Mouse (Mus musculus): ENCODE data around the gene Fignl2. TPM values are rescaled to one million over a fixed set of nuclear protein-coding genes. Genes with fewer than 3 reads are reported as not detected.
A peak's percentile ranks its signal among the peaks of the same experiment; 100 is the strongest.

The Fignl2 gene
- total RNA-seq, 2 experiments from 2014 or later: 1.1 to 1.2 TPM

DNA sequence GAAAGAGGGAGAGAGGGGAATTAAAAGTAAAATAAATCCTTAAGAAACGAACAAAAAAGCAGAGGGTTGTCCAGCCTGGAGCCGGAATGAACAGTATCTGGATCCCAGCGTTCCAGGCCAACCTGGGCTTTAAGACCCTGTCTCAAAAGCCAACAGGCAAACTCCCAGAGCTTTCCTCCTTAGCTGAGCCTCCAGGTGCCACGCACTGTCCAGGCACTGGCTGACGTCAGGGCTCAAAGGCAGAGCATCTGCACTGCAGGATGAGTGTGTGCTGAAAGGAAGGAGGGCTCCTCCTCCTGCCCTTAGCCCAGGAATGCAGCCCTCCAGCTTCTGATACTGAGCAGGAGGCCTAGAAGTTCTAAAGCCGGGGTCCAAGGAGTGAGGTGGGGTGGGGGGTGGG, 15.6 kb upstream of the Fignl2 start:
- no peak for DNase-seq

DNA sequence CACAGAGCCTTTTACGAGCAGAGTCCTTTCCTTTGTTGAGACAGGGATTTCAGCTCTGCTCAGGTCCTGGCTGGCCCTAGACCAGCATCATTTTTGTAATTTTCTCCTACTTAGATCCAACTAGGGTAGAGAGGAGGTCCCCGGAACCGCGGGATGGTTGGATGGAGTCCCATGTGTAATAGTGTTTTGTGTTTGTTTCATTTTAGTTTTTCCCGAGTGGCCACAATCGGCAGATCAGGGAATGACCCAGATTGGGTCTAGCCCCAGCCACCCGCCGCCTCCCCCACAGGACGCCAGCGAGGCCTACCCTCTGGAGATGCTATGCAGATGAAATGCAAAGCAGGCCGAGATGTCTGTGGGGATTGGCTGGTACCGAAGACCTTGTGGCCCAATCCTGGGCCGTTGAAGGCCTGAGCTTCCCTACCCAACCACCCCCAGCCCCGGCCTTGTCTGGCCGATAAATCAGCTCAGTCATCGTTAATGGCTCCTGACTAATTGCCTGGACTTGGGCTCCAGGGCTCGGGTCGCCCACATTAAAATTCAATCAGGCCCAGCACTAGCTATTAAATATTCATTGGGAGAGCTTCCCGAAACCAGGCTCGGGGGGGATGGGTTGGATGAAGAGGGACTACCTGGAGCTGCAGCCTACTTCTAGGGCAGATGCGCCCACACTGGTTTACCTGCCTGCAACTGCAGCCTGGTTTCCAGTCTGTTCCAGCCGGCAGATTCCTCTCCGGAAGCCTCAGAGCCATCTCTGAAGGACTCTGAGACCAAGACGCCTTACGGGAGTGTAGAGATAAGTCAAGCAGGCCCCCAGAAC, 14.7 kb upstream of the Fignl2 start:
- peak in 1 of 2 experiments; percentile 65 for DNase-seq

DNA sequence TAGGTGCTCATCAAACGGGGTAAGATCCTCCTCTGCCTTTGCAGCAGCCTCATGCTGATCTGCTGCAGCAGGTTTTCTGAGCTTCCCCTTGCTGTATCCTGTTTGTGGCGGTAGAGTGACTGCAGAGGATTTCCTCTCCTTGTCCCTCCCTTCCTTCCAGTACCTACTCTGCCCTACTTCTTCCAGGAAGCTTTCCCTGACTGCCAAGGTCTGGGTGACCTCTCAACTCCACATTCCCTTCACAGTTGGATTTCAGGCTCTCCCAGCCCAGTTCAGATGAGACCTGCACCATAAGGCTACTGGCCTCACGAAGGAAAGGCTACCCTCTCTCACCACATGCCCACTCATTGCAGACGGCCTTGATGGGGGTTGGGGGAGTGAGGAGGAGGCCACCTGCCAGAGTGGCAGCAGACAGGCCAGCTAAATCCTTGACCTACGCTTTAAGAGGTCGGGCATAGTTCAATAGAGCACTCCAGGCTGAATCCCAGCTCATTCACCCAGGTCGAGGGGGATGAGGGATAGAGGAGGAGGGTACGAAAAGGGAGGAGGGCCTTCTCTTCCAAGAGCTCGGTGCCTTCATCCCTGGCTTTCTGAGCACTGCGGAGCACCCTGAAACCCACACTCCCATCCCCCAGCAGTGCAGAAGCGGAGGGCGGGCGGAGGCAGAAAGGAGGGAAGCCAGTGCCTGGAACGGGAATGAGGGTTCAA, 13.9 kb upstream of the Fignl2 start:
- no peak for DNase-seq

DNA sequence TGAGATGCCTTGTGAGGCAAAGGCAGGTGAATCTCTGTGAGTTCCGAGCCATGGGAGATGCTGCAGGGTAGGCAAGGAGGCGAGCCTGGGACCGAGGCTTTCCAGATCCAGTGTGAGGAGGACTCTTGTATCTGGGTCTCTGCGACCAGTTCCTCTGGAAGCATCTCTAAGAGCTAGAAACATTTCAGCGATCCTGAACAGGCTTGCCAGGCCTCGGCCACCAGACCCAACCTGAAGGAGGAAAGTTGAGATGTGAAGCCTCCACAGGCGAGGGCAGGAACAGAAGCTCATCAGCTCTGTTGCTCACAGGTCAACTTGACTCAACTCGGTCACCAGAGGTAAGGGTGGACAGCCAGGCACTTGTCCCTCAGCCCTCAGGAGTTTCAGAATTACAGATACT, 13.2 kb upstream of the Fignl2 start:
- DNase-seq: no peak

DNA sequence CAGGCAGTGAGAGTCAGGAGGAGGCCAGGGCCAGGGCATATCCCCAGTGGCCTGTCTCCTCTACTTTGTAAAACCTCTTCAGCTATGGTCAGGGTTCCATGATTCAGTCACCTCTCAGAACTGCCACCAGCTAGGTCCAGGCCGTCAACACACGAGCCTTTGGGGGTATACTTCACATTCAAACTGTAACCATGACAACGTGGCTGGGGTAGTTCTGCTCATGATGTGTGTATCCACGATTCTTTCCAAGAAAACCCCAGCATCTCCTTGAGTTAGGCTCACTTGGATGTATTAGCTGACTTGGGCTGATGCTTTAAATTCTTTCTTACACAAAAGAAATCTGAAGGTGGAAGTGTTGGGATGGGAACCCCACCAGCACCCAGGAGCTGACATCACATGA, 9.9 kb upstream of the Fignl2 start:
- DNase-seq: no peak

DNA sequence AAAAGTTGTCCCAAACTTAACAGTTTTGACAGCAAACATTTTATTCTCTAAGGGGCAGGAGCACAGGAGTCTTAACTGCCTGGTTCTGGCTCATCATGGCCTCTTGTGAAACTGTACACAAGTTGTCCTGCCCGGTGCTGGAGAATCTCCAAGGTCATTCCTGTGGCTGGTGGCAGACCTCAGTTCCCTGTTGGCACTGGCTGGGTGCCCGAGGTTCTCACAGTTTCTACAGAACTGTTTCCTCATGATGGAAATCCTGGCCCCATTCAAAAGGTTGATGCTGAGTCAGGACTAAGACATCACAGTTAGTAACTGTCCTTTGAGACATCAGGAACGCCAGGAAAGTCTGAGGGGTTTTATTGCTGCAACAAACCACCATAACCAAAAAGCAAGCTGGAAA, 8.6 kb upstream of the Fignl2 start:
- DNase-seq: no peak

DNA sequence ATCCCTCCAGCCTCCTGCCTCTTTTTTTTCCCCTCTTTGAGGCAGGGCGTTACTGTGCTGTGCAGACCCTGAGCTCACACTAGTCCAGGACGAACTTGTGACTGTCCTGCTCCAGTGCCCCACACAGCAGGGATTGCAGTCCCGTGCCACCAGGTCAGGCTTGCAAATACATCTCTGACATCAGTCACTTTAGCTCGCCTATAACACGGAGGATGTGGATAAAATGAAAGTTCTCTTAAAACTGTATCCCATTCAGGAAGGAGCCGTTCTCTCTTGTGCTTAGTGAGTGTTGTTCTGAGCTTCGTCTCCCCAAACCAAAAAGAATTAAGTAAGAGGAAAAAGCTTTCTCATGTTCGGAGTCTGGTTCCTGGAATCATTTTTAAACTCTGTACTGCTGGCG, 8.1 kb upstream of the Fignl2 start:
- no peak for DNase-seq

DNA sequence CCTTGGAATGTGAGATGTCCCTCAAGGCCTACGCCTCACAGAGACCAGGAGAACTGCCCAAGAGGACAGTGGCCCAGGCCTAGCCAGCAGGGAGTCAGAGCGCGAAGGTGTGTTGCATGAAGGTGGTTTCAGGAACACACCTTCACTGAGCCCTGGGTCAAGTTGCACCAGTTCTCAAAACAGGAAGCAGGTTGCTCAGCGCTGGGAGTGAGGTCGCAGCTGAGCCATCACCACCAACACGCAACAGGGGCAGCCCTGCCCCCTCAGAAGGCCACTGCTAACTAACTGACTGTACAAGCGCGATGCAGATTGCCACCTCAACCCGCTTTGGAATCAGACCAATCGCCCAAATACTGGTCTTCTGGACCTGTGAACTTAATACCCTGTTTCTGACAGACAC, 6.1 kb upstream of the Fignl2 start:
- DNase-seq: no peak

DNA sequence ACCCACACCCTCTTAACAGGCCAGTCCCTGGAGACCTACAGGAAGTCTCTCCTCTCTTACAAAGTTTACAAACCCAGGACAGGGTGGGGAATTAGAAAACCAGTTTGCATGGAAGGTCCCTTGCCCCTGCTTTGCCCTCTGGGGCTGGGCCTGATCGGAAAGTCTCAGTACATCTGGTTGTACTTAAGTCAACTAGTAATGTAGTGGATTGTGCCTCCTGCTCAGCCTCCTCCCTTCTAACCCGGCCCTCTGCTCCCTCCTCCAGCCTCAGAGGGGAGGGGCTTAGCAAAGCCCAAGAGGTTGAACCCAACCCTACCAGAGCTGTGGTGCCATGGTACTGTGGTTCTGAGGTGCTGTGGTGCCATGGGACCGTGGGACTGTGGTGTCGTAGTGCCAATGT, 3.9 kb upstream of the Fignl2 start:
- DNase-seq: peak in 1 of 2 experiments; percentile 44

DNA sequence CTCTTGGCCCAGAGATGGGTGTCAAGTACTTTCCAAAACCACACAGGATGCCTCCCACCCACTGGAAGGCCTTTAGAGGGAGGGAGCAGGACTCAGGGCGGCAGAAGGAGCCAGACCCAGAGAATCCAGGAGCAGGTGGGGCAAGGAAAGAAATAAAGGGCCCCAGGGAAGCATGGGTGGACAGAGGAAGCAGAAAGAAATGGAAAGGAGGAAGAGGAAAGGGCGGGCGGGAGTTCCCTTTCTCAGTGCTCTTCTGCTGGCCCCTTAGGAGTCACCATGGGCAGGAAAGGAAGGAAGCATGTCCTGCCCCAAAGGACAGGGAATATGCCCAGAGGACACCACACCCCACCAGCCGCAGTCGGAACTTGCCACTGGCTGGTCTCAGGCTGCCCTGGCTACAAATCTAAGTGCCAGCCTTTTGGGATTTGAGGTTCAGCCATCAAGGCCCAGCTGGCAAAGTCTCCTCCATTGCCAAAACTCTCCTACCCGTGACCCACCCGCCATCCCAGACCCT, 2.7 kb upstream of the Fignl2 start:
- peak in 1 of 2 experiments; percentile 58 for DNase-seq

DNA sequence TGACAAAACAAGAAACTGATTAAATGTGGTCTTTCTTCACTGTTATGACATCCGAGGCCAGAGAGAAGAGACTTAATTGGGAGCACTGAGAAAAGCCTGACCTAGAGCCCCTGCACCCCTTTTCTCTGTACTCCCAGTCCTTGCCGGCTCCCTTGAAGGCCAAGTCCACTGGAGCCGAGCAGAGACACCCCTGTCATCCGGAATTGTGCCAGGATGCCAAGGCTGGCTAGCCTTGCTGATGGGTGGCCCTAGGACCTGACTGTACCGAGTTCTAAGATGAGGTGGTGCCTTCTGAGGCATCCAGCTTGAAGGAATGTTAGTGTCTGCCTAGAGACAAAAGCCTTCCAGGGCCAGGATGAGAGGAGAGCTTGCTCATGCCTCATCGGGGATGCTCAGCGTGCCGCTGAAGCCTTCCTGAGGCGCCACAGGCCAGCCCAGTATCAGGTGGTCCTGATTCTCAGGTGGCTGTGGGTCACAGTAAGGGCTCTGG, 1.7 kb upstream of the Fignl2 start:
- DNase-seq: no peak

DNA sequence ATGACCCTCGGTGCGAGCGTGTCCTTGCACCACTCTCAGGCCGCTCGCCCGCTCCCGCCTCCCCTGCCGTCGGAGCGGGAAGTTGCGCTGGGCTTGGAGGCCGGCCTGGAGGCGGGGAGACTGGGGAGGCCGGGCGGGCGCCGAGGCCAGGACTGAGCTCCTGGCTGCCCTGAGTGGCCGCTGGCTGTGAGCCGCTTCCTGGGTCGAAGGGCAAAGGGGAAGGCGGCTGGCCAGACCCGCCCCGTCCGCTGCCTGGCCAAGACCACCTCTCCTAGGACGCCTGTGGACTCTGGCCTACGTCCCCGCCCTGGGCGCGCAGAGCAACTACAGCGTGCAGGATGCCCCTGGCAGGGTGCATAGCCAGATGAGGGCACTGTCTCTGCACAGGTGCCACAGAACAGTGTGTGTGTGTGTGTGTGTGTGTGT, 377 bp upstream of the Fignl2 start:
- peak; percentile 91 to 95 for DNase-seq

DNA sequence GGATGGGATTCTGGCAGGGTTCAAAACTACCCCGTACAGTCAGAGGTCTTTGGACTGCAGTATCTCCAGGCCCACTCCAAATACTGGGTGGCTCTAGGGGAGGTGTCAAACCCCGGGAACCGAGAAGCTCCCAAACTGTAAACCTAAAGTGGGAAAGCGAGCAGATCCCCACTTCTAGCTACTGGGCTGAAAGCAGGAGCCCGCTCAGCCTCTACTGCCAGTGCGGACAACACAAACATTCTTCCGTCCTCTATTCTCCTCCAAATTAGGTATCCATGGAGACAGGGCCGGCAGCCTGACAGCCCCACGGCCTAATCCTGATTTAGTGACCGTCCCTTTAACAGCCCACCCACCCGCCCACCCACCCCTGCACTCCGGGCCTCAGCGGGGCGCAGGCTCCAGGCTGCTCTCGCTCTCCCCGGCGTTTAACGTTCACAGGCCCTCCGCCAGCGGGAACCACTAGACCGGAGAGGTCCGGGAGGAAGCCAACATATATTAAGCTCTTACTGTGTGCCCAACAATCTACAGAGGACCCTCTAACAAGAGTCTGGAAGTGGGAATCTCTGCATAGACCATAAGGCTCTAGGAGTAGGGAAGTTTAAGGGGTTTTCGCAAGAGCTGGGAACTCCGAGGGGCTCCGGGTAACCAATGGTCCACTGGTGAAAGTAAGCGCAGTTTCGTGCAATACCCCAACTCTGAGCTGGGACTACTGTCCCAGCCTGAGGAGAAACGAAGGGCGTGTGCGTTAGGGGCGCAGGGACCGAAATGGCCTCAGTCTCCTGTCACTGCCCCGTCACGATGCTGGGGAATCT, 1.2 kb downstream of the Fignl2 start:
- peak in 1 of 2 experiments; percentile 45 for DNase-seq

DNA sequence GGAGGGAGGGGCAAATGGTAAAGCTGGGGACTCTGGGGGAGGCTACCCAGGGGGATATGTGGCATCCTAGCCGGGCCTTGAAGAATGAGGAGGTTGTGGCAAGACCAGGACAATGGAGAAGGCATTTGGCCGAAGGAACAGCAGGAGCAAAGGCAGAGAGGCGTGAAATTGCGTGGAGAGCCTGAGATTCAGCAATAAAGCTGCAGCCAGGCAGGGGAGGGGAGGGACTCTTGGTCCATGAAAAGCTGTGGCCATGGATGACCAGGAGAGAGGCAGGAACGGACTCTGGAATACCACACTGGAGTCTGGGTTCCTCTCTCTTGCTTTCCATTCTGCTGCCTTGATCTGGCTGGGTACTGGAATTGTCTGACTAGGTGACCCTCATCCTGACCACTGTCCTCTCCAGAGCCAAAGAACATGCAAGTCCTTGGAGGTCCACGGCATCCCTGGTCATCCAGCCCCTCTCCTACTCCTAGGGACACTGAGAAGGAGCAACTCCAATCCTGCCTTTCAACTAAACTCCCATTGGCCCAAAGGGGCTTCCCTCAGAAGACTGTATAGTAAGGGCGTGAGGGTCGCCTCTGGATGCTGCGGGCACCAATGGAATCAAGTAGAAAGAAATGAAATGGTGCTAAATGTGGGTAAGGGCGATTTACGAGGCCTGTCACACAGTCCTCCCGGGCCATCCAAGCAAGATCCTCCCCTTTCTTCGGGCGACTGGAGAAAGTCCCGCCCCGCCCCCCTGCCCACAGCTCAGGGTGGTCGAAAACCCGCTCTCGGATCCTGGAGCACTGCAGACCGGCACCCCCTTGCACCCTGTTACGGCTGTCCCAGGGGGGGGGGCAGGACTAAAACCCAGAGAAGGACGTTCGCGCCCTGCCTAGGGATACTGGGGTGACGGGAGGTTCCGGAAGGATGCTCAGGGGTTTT, 2.0 kb downstream of the Fignl2 start:
- DNase-seq: no peak

DNA sequence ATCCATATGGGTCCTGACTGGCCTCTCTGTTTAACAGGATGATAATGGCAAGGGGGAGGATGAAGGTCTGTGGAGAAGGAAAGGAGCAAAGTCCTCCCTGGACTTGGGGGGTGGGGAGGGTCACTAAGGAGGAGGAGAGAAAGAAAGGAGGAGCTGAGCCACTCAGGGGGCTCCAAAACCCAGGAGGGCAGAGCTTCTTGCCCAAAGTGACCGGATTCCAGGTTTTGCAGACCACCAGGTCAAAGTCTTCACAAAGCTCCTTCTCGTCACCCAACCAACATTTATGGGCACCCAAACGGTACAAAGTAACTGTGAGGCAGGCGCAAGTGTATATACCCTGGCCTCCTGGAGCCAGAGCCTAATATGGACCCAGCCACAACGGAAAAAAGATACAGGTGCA, 2.7 kb downstream of the Fignl2 start:
- DNase-seq: no peak

DNA sequence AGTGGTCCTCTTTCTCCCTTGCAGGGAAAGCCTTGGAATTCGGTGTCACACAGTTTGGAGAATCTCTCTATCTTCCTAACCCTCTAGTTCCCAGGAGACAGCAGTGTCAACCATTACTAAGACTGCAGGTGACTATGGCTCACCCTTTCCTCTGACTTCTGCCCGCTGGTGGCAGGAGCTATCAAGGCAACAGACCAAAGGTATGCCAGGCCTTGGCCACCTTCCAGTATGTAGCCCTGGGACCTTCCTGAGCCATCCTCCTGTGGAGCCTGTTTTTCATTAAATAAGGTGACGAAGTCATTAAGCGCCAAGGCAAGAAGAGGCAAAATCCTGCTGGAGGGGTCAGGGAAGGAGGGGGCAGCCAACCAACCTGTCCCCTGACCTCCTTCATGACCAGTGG, 3.2 kb downstream of the Fignl2 start:
- DNase-seq: no peak

DNA sequence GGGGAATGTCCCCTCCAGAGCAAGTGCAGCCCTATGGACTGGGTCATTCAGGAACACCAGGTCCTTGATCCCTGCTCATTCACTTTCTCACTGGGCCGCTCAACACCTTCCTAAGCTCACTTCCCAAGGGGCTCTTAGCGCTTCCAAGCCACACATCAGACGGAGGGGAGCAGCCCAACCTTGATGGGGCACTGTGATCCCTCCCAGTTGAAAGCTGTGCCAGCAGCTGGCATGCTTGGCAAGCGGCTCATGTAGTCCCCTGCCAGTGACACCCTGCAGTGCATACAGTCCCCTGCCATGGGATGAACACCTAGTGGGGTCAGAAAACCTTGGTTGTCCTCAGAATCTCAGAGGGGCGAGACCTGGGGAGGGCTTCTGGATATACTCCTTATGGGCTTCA, 4.3 kb downstream of the Fignl2 start:
- no peak for DNase-seq

DNA sequence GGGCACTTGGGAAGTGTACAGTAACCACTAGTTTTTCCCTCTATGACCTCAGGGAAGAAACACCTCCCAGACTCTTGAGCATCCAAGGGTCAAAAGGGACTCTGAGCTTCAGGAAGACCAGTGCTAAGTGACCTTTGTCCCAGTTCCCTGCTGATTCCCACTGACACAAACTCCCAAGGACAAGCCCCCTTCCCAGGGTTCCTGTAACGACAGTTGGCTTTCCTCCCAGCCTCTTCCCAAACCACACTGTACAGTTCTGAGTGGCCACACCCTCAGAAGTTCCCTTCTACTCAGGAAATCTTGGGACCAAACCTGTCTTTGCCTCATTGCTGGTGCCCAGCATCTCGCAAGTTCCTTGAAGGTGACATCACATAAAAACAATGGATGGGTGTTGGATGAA, 5.6 kb downstream of the Fignl2 start:
- peak in 1 of 2 experiments; percentile 44 for DNase-seq

DNA sequence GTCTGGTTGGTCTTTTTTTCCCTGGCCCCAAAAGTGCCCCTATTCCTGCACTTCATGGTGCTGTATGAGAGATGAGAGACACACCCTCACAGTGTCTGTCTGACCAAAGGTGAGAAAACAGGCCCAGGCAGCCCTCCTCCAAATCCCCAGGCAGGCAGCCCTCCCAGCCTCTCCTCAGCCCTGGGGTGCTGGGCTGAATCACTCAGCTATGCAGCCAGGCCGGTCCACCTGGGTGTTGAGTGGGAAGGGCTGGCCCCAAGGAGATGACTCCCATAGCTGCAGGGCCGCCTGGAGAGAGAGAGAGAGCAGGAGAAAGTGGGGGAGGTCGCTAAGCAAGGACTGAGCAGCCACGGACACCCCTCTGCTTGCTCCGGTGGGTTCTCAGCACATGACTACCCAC, 7.6 kb downstream of the Fignl2 start:
- DNase-seq: no peak

DNA sequence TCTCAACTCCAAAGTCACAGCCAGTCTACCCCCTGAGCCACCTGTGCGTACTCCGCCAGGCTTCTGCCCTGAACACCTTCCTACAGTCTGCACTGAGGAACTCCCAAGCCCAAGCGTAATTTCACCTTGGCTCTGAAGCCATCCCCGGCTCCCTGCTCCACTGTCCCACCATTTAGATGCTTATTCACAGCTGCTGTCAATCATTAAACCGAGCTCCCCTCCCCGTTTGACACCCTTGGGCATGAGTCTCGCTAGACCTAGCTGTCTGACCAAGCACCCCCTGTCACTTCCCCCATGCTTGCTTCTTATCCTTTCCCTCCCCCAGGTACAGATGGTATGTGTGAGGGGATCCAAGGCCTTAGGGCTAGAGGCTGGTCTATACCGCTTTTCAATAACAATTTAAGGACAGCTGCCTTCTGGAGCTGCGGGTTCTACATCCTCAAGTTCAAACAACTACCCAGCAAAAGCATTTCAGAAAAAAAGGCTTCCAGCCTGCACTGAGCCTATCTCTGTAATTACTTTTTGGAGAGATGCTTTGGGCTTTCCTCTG, 8.7 kb downstream of the Fignl2 start:
- no peak for DNase-seq

DNA sequence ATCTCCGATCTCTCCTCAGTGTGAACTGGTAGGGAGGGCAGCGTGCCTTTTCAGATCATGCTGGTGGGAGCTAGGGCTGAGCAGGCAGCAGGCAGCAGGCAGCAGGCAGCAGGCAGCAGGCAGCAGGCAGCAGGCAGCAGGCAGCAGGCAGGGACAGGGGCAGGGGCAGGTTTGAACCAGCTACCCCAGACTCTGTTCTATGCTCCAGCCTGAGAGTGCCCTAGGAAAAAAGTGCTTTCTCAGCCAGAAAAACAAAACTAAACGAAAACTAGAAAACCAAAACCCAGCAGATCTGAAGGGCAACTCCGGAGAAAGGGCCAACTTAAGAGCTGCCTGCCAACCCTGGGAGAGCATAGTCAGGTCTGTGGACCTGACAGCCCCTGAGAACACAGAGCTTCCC, 9.7 kb downstream of the Fignl2 start:
- no peak for DNase-seq
